Mouse (Mus musculus) C2C12 (cell line): ENCODE measurements around the gene Tmem120a.

Source experiments
- CEBPB ChIP-seq: IDR thresholded peaks from one replicate; pipeline ENCODE4 v1.6.1; 2011; ENCODE audit warnings: low read depth, mild to moderate bottlenecking, control low read depth, moderate library complexity
- CTCF ChIP-seq: IDR thresholded peaks from one replicate; pipeline ENCODE4 v1.5.1; 2011; ENCODE audit not compliant: control insufficient read depth, insufficient read depth, insufficient read length
- FOSL1 ChIP-seq: IDR thresholded peaks from one replicate; pipeline ENCODE4 v1.8.0; 2011; ENCODE audit warnings: mild to moderate bottlenecking, low read length; ENCODE audit not compliant: poor library complexity, insufficient read depth, severe bottlenecking
- MAX ChIP-seq: IDR thresholded peaks from one replicate; pipeline ENCODE4 v1.6.1; 2011; ENCODE audit warnings: mild to moderate bottlenecking, control low read depth
- MYOD1 ChIP-seq: IDR thresholded peaks from one replicate; pipeline ENCODE4 v1.6.1; 2011; ENCODE audit warnings: low read depth; ENCODE audit not compliant: control insufficient read depth, insufficient read length
- MYOG ChIP-seq: IDR thresholded peaks from one replicate; pipeline ENCODE4 v1.6.1; 2011; ENCODE audit not compliant: control insufficient read depth, insufficient read length; ENCODE audit errors: extremely low read depth
- USF1 ChIP-seq: IDR thresholded peaks from one replicate; pipeline ENCODE4 v1.6.1; 2011; ENCODE audit warnings: low read depth, mild to moderate bottlenecking, control low read depth, moderate library complexity

- TF ChIP-seq CEBPB = no peak
- no peak for TF ChIP-seq CTCF
- no peak for TF ChIP-seq FOSL1
- no peak for TF ChIP-seq MAX
- TF ChIP-seq MYOD1 = no peak
- no peak for TF ChIP-seq USF1
- no peak for TF ChIP-seq MYOG
Observed at GRCm38 (mm10) chr5:135751595-135751994, 7.3 kb upstream of the Tmem120a start.
